Comparison of ENCODE assay signal across 8 mouse cellular contexts in the genomic region with DNA sequence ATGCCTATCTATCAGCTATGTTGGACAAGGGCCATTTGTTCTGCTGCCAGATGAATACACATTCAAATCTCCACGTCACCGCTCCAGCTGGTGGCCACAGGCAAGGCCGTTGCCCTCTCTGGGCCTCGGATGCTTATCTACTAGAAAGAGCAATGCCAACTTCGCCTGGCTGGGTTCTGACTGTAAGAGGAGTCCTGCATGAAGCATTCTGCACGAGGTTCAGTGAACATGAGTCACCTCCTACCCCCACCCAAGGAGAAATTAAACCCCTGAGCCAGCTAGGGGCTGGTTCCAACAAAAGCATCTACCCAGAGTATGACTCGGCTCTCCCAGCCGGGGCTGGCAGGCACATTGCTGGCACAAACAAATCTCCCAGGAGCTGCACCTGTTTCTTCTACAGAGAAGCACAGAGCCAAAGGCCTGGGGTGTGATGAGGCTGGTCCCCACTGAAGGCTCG. TPM values are rescaled to one million over a fixed set of nuclear protein-coding genes. Genes with fewer than 3 reads are reported as not detected.
A peak's percentile ranks its signal among the peaks of the same experiment; 100 is the strongest.
DNase-seq lines count a peak whose midpoint lies in the region; ATAC-seq lines count a peak whose summit lies in the region.
"Had no signal": no experiment of that assay in that cellular context is flagged by ENCODE, and none has a peak within 500 bp of the region (broad histone marks: within the 10 kb centered on the region; RNA-seq: fewer than 3 reads in every experiment).

No protein-coding gene starts in this region.

- no peaks in the 10 kb centered on the region for H3K27me3 ChIP-seq in midbrain, embryonic 11.5 days (ENCODE audit: control insufficient read depth, insufficient read depth, low read length)
- no peaks in the 10 kb centered on the region for H3K27me3 ChIP-seq in midbrain, embryonic 16.5 days (ENCODE audit: control insufficient read depth, insufficient read depth, low read depth, low read length)

- no peak overlapping the region for H3K4me3 ChIP-seq in midbrain, embryonic 11.5 days (ENCODE audit: low read depth, low read length)
- no peak overlapping the region for H3K4me3 ChIP-seq in midbrain, embryonic 16.5 days (ENCODE audit: low read depth, low read length)

- H3K9me3 ChIP-seq in midbrain, embryonic 11.5 days (ENCODE audit: control insufficient read depth, low read length): no peaks in the 10 kb centered on the region
- no peaks in the 10 kb centered on the region for H3K9me3 ChIP-seq in midbrain, embryonic 16.5 days (replicated peaks; ENCODE audit: control insufficient read depth, low read length, poor library complexity, severe bottlenecking)

- no peak overlapping the region for H3K9ac ChIP-seq in midbrain, embryonic 11.5 days (ENCODE audit: low read length)
- no peak overlapping the region for H3K9ac ChIP-seq in midbrain, embryonic 16.5 days (ENCODE audit: low read depth, low read length)
- H3K9ac ChIP-seq: lung, embryonic 14.5 days had no signal

- DNase-seq in midbrain, embryonic 11.5 days (ENCODE audit: low spot score, missing footprints): peak; percentile 6
- peak; percentile 89 for DNase-seq in adrenal gland, postnatal 14 days
- DNase-seq in fibroblast of lung, adult 2 months (ENCODE audit: low read depth): peak; percentile 96
- DNase-seq in layer of hippocampus, adult 11-12 months (ENCODE audit: low spot score): peak; percentile 74
- DNase-seq in right cerebral cortex, postnatal 36 days (ENCODE audit: low spot score in 2 of 2): peak; percentile 28 to 34
- DNase-seq in spleen, adult 12 weeks (ENCODE audit: low spot score): no peak
- DNase-seq: lung, embryonic 14.5 days had no signal

- no peaks in the 10 kb centered on the region for H3K36me3 ChIP-seq in midbrain, embryonic 11.5 days (ENCODE audit: control insufficient read depth, insufficient read depth, low read length)
- no peaks in the 10 kb centered on the region for H3K36me3 ChIP-seq in midbrain, embryonic 16.5 days (ENCODE audit: control insufficient read depth, insufficient read depth, low read length)

- no peak overlapping the region for H3K4me2 ChIP-seq in midbrain, embryonic 11.5 days
- H3K4me2 ChIP-seq in midbrain, embryonic 16.5 days (ENCODE audit: low read length): no peak overlapping the region
- H3K4me2 ChIP-seq: lung, embryonic 14.5 days had no signal

- 77% methylated on average over 9 of the region's 9 CpGs for WGBS in midbrain, embryonic 11.5 days
- 59% methylated on average over 9 of the region's 9 CpGs for WGBS in midbrain, embryonic 16.5 days

- H3K27ac ChIP-seq in midbrain, embryonic 11.5 days (ENCODE audit: low read depth, low read length): no peak overlapping the region
- H3K27ac ChIP-seq in midbrain, embryonic 16.5 days (ENCODE audit: low read length): no peak overlapping the region

- no peak for ATAC-seq in midbrain, embryonic 11.5 days (ENCODE audit: low FRiP score)
- ATAC-seq in midbrain, embryonic 16.5 days: no peak

- H3K4me1 ChIP-seq in midbrain, embryonic 11.5 days (ENCODE audit: control insufficient read depth, insufficient read depth, low read length): no peaks in the 10 kb centered on the region
- H3K4me1 ChIP-seq in midbrain, embryonic 16.5 days (ENCODE audit: control insufficient read depth, insufficient read depth, low read length): no peaks in the 10 kb centered on the region

RNA-seq across cellular contexts. Expression of a gene that starts 38.3 kb away (rescaled TPM):
- polyA plus RNA-seq in midbrain, embryonic 11.5 days (2014; fragmentation: Nextera tagmentation; extraction: Ambion mirVana): 8.6 and 9.3 TPM in 2 replicates
- 19.4 and 23.2 TPM in 2 replicates for polyA plus RNA-seq in midbrain, embryonic 16.5 days (2015; fragmentation: Nextera tagmentation; extraction: Ambion mirVana)
- 17.2 and 22.9 TPM in 2 replicates for total RNA-seq in adrenal gland, postnatal 14 days (2021)

RNA-seq across cellular contexts. Expression of a gene that starts 49.0 kb away (rescaled TPM):
- 7.1 and 7.6 TPM in 2 replicates for polyA plus RNA-seq in midbrain, embryonic 11.5 days (2014; fragmentation: Nextera tagmentation; extraction: Ambion mirVana)
- 224 and 236 TPM in 2 replicates for polyA plus RNA-seq in midbrain, embryonic 16.5 days (2015; fragmentation: Nextera tagmentation; extraction: Ambion mirVana)
- 2.4 and 2.9 TPM in 2 replicates for total RNA-seq in adrenal gland, postnatal 14 days (2021)

RNA-seq across cellular contexts. Expression of a gene that starts 59.5 kb away (rescaled TPM):
- not detected in 2 replicates for polyA plus RNA-seq in midbrain, embryonic 11.5 days (2014; fragmentation: Nextera tagmentation; extraction: Ambion mirVana)
- not detected in 2 replicates for polyA plus RNA-seq in midbrain, embryonic 16.5 days (2015; fragmentation: Nextera tagmentation; extraction: Ambion mirVana)
- total RNA-seq in adrenal gland, postnatal 14 days (2021): 10.1 and 15.3 TPM in 2 replicates

RNA-seq across cellular contexts. Expression of a gene that starts 59.8 kb away (rescaled TPM):
- polyA plus RNA-seq in midbrain, embryonic 11.5 days (2014; fragmentation: Nextera tagmentation; extraction: Ambion mirVana): 0.34 and 0.37 TPM in 2 replicates
- not detected in 2 replicates for polyA plus RNA-seq in midbrain, embryonic 16.5 days (2015; fragmentation: Nextera tagmentation; extraction: Ambion mirVana)
- not detected in 2 replicates for total RNA-seq in adrenal gland, postnatal 14 days (2021)
- polyA plus RNA-seq: lung, embryonic 14.5 days had no signal

Comparison
In these comparisons a context has a peak if more than half of its experiments do, and no peak if none do; other contexts are left out.
1. RNA of a gene that starts 49.0 kb away (polyA plus RNA-seq): 224 to 236 TPM in midbrain, embryonic 16.5 days; 7.1 to 7.6 TPM in midbrain, embryonic 11.5 days; every median in the first group is over 10 times any median in the second.